Mouse (Mus musculus) heart, embryonic 15.5 days (tissue): ENCODE data around the gene Spata21. TPM values are rescaled to one million over a fixed set of nuclear protein-coding genes. Genes with fewer than 3 reads are reported as not detected.
"Not testable (repeated sequence)": the region's sequence is repeated elsewhere in the genome, so short reads cannot be mapped to it uniquely, and the experiment has no call there.

Experiments used
- ATAC-seq: fragments of 200-750 bp; cut with Nextera tagmentation; replicated peaks from 2 replicates; pipeline ENCODE4 v1.8.0; 2017; ENCODE audit warnings: low read depth, moderate TSS enrichment; ENCODE audit not compliant: insufficient number of reproducible peaks, insufficient read depth, low FRiP score
- H3K27ac ChIP-seq: fragments of 300-500 bp; sonication (generic); 2 replicates; pipeline ENCODE4 v1.5.1; 2015; ENCODE audit warnings: mild to moderate bottlenecking, inconsistent platforms
- H3K27me3 ChIP-seq: fragments of 300-500 bp; sonication (generic); 2 replicates; pipeline ENCODE4 v1.6.1; 2015; ENCODE audit warnings: inconsistent platforms
- H3K36me3 ChIP-seq: fragments of 300-500 bp; sonication (generic); 2 replicates; pipeline ENCODE4 v1.6.1; 2015; ENCODE audit warnings: mild to moderate bottlenecking, inconsistent platforms
- H3K4me1 ChIP-seq: fragments of 300-500 bp; sonication (generic); replicated peaks from 2 replicates; pipeline ENCODE4 v1.6.1; 2015; ENCODE audit warnings: inconsistent platforms
- H3K4me2 ChIP-seq: fragments of 300-500 bp; sonication (generic); 2 replicates; pipeline ENCODE4 v1.6.1; 2015; ENCODE audit warnings: inconsistent platforms, mild to moderate bottlenecking, moderate library complexity
- H3K4me3 ChIP-seq: fragments of 300-500 bp; sonication (generic); 2 replicates; pipeline ENCODE4 v1.5.1; 2015; ENCODE audit warnings: mild to moderate bottlenecking, inconsistent platforms
- H3K9ac ChIP-seq: fragments of 300-500 bp; sonication (generic); 2 replicates; pipeline ENCODE4 v1.6.1; 2015; ENCODE audit warnings: mild to moderate bottlenecking, inconsistent platforms
- H3K9me3 ChIP-seq: fragments of 300-500 bp; sonication (generic); replicated peaks from 2 replicates; pipeline ENCODE4 v1.6.1; 2016; ENCODE audit warnings: inconsistent platforms
- WGBS: fragments of 180-500 bp; shearing (Covaris S2); methylation state at CpG from one replicate; pipeline ENCODE4 v1.1.7; 2015; ENCODE audit warnings: mixed read lengths; 5-methylcytosine and 5-hydroxymethylcytosine counted together
- polyA plus RNA-seq: library from polyadenylated mRNA; unstranded; fragments of >200 nt; fragmentation: Nextera tagmentation; extraction: Ambion mirVana; gene quantifications from 2 replicates; pipeline ENCODE4 v1.2.1, GENCODE M21; 2015

Spata21 gene
- polyA plus RNA-seq, 1 experiment from 2014 or later: 0.26 TPM

DNA sequence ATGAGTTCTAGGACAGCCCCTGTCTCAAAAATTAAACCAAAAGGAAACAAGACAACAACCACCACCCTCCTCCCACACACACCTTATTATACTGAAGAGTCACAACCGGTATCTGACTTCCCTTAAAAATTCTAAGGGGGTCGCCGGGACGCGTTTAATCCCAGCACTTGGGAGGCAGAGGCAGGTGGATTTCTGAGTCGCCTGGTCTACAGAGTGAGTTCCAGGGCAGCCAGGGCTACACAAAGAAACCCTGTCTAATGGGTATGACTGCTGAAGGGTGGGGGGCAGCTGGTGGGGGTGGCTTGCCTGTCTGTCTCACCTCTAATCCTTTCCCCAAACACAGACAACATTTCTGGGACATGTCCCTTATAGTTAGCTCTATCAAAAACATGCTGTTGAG lies 52.8 kb downstream of the Spata21 start:
- no peaks in the 10 kb centered on the region for H3K36me3 ChIP-seq
- peaks cover 30% of the 10 kb centered on the region for H3K4me1 ChIP-seq
- H3K4me2 ChIP-seq: no peak overlapping the region
- no peak overlapping the region for H3K27ac ChIP-seq
- H3K9ac ChIP-seq: no peak overlapping the region
- 82% methylated on average over 6 of the region's 6 CpGs for WGBS
- H3K9me3 ChIP-seq: no peaks in the 10 kb centered on the region
- no peak overlapping the region for H3K4me3 ChIP-seq
- ATAC-seq: no peak
- no peaks in the 10 kb centered on the region for H3K27me3 ChIP-seq

DNA sequence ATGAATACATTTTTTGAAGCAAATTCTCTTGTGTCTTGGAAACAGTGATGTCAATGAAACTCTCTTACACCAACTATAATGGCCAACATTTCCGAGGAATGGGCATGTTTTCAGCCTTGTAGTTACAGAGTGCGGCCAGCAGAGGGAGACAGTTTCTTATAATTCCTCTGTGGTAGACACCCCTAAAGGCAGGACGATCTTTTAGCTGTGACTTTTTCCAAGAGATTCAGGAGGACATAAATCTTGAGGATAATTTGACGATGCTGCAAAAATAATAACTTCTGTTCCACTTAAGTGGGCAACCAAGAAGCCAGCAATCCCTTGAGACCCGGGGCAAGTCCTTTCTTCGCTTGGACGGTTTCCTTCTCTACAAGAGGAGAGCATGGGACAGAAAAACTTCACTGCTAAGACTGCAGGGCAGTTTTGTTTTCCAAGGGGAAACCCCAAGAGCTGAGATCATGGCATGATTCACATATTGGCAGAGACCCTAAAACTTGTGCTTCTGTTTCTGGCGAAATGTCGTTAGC lies 54.2 kb downstream of the Spata21 start:
- ATAC-seq: no peak
- H3K4me3 ChIP-seq: peak overlapping the region; percentile 16
- H3K4me2 ChIP-seq: peak overlapping the region; percentile 50
- peaks cover 22% of the 10 kb centered on the region for H3K4me1 ChIP-seq
- H3K36me3 ChIP-seq: no peaks in the 10 kb centered on the region
- WGBS: 19% methylated on average over 9 of the region's 9 CpGs
- no peak overlapping the region for H3K9ac ChIP-seq
- H3K9me3 ChIP-seq: no peaks in the 10 kb centered on the region
- peak overlapping the region; percentile 24; the same call in 1 of the 2 replicates for H3K27ac ChIP-seq
- H3K27me3 ChIP-seq: no peaks in the 10 kb centered on the region

DNA sequence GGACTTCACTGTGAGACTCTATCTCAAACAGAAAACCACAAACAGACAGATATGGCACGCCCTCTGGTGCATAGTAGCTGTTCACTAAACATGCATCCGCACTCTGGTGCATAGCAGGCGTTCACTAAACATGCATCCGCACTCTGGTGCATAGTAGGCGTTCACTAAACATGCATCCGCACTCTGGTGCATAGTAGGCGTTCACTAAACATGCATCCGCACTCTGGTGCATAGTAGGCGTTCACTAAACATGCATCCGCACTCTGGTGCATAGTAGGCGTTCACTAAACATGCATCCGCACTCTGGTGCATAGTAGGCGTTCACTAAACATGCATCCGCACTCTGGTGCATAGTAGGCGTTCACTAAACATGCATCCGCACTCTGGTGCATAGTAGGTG lies 57.0 kb downstream of the Spata21 start:
- not testable (repeated sequence) for H3K4me3 ChIP-seq, ATAC-seq

DNA sequence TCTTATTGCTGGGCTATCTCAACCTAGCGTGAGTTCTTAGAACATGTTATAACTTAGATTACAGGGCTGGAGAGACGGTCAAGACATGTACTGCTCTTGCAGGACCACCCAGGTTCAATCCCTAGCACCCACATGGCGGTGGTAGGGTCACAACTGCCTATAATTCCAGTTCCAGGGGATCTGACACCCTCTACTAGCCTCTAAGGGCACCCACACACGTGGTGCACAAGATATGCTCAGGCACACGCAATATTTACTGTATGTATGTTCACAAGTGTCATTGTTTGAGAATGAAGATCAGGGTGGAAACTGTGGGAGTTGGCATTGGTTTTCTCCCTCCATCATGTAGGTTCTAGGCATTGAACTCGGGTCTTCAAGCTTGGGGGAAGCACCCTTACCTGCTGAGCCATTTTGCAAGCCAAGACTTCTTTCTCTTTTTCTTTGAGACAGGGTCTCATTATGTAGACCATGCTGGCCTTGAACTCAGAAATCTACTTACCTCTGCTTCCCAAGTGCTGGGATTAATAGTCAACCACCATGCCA lies 58.4 kb downstream of the Spata21 start:
- H3K9me3 ChIP-seq: no peaks in the 10 kb centered on the region
- no peak for ATAC-seq
- H3K9ac ChIP-seq: no peak overlapping the region
- peaks cover 24% of the 10 kb centered on the region for H3K4me1 ChIP-seq
- peak overlapping the region; percentile 69 for H3K4me2 ChIP-seq
- H3K27ac ChIP-seq: no peak overlapping the region
- H3K4me3 ChIP-seq: no peak overlapping the region
- no peaks in the 10 kb centered on the region for H3K36me3 ChIP-seq
- WGBS: 94% methylated on average over 6 of the region's 6 CpGs
- H3K27me3 ChIP-seq: no peaks in the 10 kb centered on the region

More for the DNA sequence above, 57.0 kb downstream of the Spata21 start:
- WGBS: 86% methylated on average over 9 of the region's 16 CpGs
- peaks cover 24% of the 10 kb centered on the region for H3K4me1 ChIP-seq
- H3K27me3 ChIP-seq, H3K4me2 ChIP-seq, H3K27ac ChIP-seq, H3K9ac ChIP-seq, H3K9me3 ChIP-seq, H3K36me3 ChIP-seq: not testable (repeated sequence)

DNA sequence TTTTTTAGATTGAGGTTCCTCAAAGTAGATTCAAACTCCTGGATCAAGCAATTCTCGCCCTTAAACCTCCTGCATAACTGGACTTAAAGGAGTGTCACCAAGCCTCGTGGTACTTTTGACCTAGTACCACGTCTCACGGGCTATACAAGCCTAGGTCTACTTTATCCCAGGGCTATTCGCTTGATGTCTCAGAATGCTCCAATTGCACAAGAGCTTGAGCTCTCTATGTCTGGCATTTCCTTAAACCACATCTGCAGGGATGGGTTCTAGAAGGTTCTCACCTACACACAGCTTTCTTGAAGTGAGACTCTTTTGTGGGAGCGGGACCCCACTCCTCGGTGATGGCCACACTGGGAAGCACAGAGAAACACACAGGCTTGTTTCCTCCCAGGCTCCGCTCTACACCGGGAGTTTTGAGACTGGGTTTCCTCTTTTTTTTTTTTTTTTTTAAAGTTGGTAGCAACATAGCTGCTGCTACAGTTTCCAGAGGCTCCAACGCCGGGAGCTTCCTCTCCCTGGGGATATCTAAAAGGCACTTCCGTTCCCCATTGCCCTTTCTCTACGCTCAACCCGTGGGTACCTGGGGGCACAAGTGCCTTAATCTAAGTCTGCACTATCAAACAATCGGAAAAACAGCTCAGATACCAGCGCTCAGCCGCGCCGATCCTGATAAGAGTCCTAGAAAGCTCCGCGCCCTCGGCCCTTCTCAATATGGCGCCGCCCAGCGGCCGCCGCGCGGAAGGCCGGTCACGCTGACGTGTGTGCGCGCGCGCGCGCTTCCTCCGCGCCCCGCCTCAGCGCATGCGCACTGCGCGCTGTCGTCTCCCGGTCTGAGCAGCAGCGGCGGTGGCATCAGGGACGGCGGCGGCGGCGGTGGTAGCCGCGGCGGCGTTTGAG lies 59.2 kb downstream of the Spata21 start, which contains the start of gene Fbxo42:
Fbxo42 (plus strand) TSS at position 802 of the 897 bp plus-strand sequence.
- H3K4me2 ChIP-seq: peak within 1 kb of the TSS; percentile 79
- H3K27ac ChIP-seq: peak within 1 kb of the TSS; percentile 90
- H3K27me3 ChIP-seq: no peaks in the 10 kb centered on the region
- peak; percentile 88 for ATAC-seq
- peak within 1 kb of the TSS; percentile 96 for H3K9ac ChIP-seq
- WGBS: 6% methylated on average over 54 of the region's 58 CpGs
- H3K36me3 ChIP-seq: no peaks in the 10 kb centered on the region
- no peaks in the 10 kb centered on the region for H3K9me3 ChIP-seq
- H3K4me1 ChIP-seq: peaks cover 26% of the 10 kb centered on the region
- peak within 1 kb of the TSS; percentile 94 for H3K4me3 ChIP-seq

DNA sequence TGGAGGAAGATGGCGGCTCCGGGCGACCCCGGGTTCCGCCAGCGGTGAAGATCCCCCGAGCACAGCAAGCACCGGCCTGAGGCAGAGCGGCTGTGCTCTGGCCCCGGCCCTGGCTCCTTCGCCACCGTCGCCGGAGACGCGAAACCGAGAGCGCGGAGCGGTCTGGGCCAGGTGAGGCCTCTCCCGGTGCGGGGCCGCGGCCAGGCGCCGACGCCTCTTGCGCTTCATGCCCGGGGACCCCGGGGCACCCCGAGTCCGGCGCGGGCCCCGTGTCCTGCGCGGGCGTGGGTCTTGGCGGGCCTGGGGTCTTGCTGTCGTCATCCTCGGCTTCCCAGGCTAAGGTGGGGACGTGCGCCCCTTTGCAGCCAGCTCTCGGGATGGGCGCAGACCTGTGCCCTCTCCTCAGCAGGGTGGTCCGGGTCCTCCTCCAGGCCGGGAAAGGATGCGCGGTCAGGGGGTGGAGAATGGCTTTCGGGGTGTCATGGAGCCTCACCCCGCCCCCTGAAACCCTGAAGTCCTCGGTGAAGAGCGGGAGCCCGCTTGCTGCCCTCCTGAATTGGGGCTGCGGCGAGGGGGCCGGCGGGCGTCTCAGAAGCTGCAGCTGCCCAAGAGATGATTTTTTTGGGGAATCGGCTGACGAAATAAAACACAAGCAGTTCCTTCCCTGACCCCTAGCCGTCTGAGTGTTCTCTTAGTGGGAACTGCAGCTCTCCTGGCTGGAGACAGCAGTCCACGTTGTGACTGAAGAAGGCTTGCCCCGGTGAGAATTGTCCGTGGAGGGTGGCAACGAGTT lies 60.1 kb downstream of the Spata21 start:
- 0% methylated on average over 66 of the region's 66 CpGs for WGBS
- Histone ChIP-seq H3K27ac (peak overlapping the region; percentile 90), H3K4me1 (peaks cover 26% of the 10 kb centered on the region), H3K27me3 (no peaks in the 10 kb centered on the region), H3K9me3 (no peaks in the 10 kb centered on the region), H3K4me2 (peak overlapping the region; percentile 79), H3K9ac (peak overlapping the region; percentile 96), H3K36me3 (no peaks in the 10 kb centered on the region), H3K4me3 (peak overlapping the region; percentile 94)
- ATAC-seq: peak; percentile 71

DNA sequence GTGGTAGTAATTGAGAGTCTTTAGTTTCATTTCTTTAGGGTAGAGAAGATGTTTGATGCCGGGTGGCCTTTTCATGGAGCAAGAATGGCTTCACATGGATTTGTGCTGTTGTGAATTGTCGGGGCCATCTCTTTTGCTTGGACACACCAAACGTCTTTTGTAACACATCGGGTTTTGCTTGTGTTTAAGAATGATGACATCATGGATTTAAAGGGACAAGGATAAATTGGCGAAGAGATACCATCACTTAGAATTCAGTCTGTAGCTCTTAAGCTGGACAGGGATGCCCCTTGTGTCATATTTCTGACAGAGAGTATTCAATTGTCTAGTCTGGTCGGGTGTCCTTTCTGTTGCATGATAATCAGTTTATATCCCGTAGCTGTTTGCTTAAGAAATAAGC lies 61.0 kb downstream of the Spata21 start:
- Histone ChIP-seq H3K27me3 (no peaks in the 10 kb centered on the region), H3K9ac (peak overlapping the region; percentile 96)

DNA sequence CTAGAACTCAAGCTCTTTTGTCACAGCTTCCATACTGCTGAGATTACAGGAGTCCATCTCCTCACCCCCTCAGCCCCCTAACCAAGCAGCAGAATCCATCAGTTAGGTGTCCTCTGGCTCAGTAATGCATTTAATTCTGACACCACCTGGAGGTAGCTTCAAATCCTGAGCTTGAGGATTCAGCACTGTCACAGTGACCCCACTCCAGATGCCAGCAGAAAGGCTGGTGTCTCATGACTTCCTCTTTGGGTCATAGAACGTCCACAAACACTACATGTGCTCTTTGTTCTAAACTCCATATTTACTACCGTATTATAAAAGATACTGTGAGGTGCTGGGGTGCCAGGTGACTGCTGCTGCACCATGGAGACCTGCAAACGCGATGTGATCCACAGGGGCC lies 69.4 kb downstream of the Spata21 start:
- ATAC-seq: no peak
- Histone ChIP-seq H3K27ac (no peak overlapping the region), H3K4me3 (no peak overlapping the region)

More for the DNA sequence above, 61.0 kb downstream of the Spata21 start:
- peak overlapping the region; percentile 94 for H3K4me3 ChIP-seq
- ATAC-seq: no peak
- no peaks in the 10 kb centered on the region for H3K9me3 ChIP-seq
- no peaks in the 10 kb centered on the region for H3K36me3 ChIP-seq
- 30% methylated on average over 7 of the region's 7 CpGs for WGBS
- peaks cover 26% of the 10 kb centered on the region for H3K4me1 ChIP-seq
- H3K27ac ChIP-seq: no peak overlapping the region
- H3K4me2 ChIP-seq: peak overlapping the region; percentile 79

DNA sequence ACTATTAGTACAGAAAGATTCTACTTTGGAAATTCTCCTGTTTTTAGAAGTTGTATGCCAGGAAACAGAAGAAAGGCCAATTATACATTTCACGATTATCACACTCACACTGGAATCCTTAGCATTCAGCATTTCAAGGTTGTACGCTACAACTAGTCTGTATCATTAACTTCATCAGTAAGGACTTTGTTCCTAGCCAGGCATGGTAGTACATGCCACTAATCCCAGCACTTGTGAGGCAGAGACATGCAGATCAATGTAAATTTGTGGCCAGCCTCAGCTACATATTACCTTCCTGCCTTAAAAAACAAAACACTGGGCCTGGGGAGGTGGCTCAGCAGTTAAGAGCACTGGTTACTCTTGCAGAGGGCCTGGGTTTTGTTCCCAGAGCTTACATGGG lies 70.5 kb downstream of the Spata21 start:
- H3K27me3 ChIP-seq: no peaks in the 10 kb centered on the region
- ATAC-seq: no peak
- 72% methylated on average over 2 of the region's 2 CpGs for WGBS
- H3K27ac ChIP-seq: no peak overlapping the region
- no peaks in the 10 kb centered on the region for H3K36me3 ChIP-seq
- H3K9me3 ChIP-seq: no peaks in the 10 kb centered on the region
- H3K9ac ChIP-seq: no peak overlapping the region
- H3K4me1 ChIP-seq: peaks cover 10% of the 10 kb centered on the region
- H3K4me2 ChIP-seq: no peak overlapping the region
- H3K4me3 ChIP-seq: no peak overlapping the region

More for the DNA sequence above, 69.4 kb downstream of the Spata21 start:
- H3K9me3 ChIP-seq: no peaks in the 10 kb centered on the region
- H3K9ac ChIP-seq: no peak overlapping the region
- H3K36me3 ChIP-seq: no peaks in the 10 kb centered on the region
- H3K4me1 ChIP-seq: peaks cover 13% of the 10 kb centered on the region
- no peaks in the 10 kb centered on the region for H3K27me3 ChIP-seq
- H3K4me2 ChIP-seq: no peak overlapping the region
- WGBS: 65% methylated on average over 4 of the region's 4 CpGs

DNA sequence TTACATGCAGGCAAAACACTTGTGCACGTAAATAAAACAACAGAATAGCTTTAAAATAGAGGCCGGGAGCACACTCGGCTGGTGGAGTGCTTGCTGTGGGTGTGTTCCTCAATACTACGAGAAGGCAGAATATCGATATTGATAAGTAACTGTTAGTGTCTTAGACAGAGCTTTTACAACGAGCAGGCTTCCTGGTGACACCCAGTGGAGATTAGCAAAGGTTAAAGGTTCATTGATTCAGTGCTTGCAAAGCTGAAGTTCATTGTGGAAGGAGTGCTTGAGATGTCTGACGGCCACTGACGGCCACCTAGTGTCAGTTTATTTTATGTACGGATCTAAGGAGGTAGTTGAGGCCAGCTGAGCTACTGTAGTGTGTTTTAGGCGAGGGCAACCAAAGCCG lies 71.0 kb downstream of the Spata21 start:
- H3K4me2 ChIP-seq: no peak overlapping the region
- H3K4me1 ChIP-seq: peaks cover 10% of the 10 kb centered on the region
- H3K4me3 ChIP-seq: no peak overlapping the region
- no peak overlapping the region for H3K9ac ChIP-seq
- H3K27me3 ChIP-seq: no peaks in the 10 kb centered on the region
- H3K36me3 ChIP-seq: no peaks in the 10 kb centered on the region
- H3K9me3 ChIP-seq: no peaks in the 10 kb centered on the region
- ATAC-seq: no peak
- WGBS: 38% methylated on average over 11 of the region's 11 CpGs
- H3K27ac ChIP-seq: no peak overlapping the region; the same call in 1 of the 2 replicates

DNA sequence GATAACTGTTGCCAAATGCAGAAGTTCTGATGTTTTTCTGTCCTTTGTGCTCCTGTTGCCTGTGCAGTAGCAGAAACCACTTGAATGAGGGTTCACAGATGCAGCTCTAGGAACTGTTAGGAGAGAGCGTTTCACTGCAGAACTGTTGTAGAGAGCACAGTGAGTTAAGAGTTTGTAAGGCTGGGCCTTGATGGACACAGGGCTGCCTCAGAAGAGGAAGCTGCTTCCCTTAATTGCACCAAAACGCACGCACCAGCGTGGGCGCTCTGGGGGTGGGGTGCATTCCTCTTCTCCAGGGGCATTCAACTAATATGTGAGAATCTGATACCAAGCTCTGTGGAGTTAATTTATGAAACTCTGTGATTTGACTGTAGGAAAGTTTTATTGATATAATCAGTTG lies 71.5 kb downstream of the Spata21 start:
- H3K4me1 ChIP-seq: peaks cover 10% of the 10 kb centered on the region
- no peak for ATAC-seq
- no peak overlapping the region for H3K27ac ChIP-seq
- H3K4me3 ChIP-seq: no peak overlapping the region
- H3K4me2 ChIP-seq: no peak overlapping the region
- no peaks in the 10 kb centered on the region for H3K9me3 ChIP-seq
- H3K36me3 ChIP-seq: no peaks in the 10 kb centered on the region
- H3K27me3 ChIP-seq: no peaks in the 10 kb centered on the region
- H3K9ac ChIP-seq: no peak overlapping the region
- whole genome bisulfite sequencing: 54% methylated on average over 5 of the region's 5 CpGs
